Mouse (Mus musculus): ENCODE measurements around the gene Znrf3.

DNA sequence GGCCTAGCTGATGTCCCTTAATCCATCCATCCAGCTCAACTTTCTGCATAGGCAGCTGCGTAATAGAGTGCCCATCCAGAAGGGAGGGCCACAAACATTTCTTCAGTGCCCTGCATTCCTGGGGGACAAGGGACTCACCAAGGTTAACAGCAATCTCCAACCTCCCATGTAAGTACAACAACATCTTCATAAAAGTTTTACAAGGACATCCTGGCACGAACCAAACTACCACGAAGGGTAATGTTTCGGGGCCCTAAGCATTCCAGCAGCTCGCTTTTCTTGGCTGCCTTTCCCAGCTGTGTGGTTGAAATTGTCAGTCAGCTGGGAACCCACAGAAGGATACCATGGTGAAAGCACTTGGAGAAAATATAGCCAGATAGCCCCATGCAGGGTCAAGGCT lies 63.4 kb downstream of the Znrf3 start:
- no peak for TF ChIP-seq POLR2A (IDR thresholded peaks at IDR 0.05; ENCODE audit: borderline replicate concordance, low read depth, low read length)
- TF ChIP-seq CTCF (IDR thresholded peaks at IDR 0.05; ENCODE audit: low read depth, low read length): no peak
